Mouse (Mus musculus): Measurements from ENCODE around the gene Sidt1.

Sidt1 gene

GRCm38 (mm10) chr16:44332861-44333284 is at the start of gene Sidt1:
TSS of gene Sidt1 (minus strand) at chr16:44333196.
- DNase-seq = peak; percentile 84

- DNase-seq = peak; percentile 51
These were observed 48.6 kb upstream of the Sidt1 start for GRCm38 (mm10) chr16:44381578-44381977.

GRCm38 (mm10) chr16:44380006-44380405 is 47.0 kb upstream of the Sidt1 start:
- peak; percentile 71 for DNase-seq

GRCm38 (mm10) chr16:44375459-44375858 is 42.5 kb upstream of the Sidt1 start:
- no peak for DNase-seq

- DNase-seq = peak; percentile 33
These were observed 32.5 kb upstream of the Sidt1 start for GRCm38 (mm10) chr16:44365522-44365921.

- peak; percentile 84 for DNase-seq
These were observed 29.2 kb upstream of the Sidt1 start for GRCm38 (mm10) chr16:44361921-44362890.

- peak; percentile 99 for DNase-seq
These were observed 24.7 kb upstream of the Sidt1 start for GRCm38 (mm10) chr16:44357571-44358268.

- peak; percentile 93 for DNase-seq
These were observed 23.3 kb upstream of the Sidt1 start for GRCm38 (mm10) chr16:44356291-44356690.

- DNase-seq = no peak
These were observed 16.9 kb upstream of the Sidt1 start for GRCm38 (mm10) chr16:44349801-44350397.

GRCm38 (mm10) chr16:44347071-44347901 is 14.3 kb upstream of the Sidt1 start, which contains the start of gene Spice1:
TSS of gene Spice1 (plus strand) at chr16:44347121.
- peak; percentile 99 for DNase-seq

GRCm38 (mm10) chr16:44337541-44337940 is 4.5 kb upstream of the Sidt1 start:
- DNase-seq = no peak

- peak; percentile 90 for DNase-seq
These were observed 768 bp downstream of the Sidt1 start for GRCm38 (mm10) chr16:44331995-44332860.

GRCm38 (mm10) chr16:44331671-44331994 is 1.4 kb downstream of the Sidt1 start:
- DNase-seq = peak; percentile 90

- no peak for DNase-seq
These were observed 1.8 kb downstream of the Sidt1 start for GRCm38 (mm10) chr16:44331154-44331553.

GRCm38 (mm10) chr16:44330657-44331056 is 2.3 kb downstream of the Sidt1 start:
- DNase-seq = no peak

- no peak for DNase-seq
These were observed 4.4 kb downstream of the Sidt1 start for GRCm38 (mm10) chr16:44328644-44329043.

GRCm38 (mm10) chr16:44320232-44320631 is 12.8 kb downstream of the Sidt1 start:
- peak; percentile 4 for DNase-seq

- no peak for DNase-seq
These were observed 16.6 kb downstream of the Sidt1 start for GRCm38 (mm10) chr16:44316350-44316749.

- DNase-seq = peak; percentile 82
These were observed 19.6 kb downstream of the Sidt1 start for GRCm38 (mm10) chr16:44313422-44313821.

GRCm38 (mm10) chr16:44305606-44306005 is 27.4 kb downstream of the Sidt1 start:
- no peak for DNase-seq

- DNase-seq = no peak
These were observed 29.2 kb downstream of the Sidt1 start for GRCm38 (mm10) chr16:44303822-44304221.
